Mouse (Mus musculus) granulocyte monocyte progenitor cell, adult 5-6 weeks (primary cell): Measurements from ENCODE around the gene Ago3. TPM values are rescaled to one million over a fixed set of nuclear protein-coding genes. Genes with fewer than 3 reads are reported as not detected.

Experiments
- ATAC-seq: replicated peaks from 2 replicates; pipeline ENCODE4 v1.8.0; 2016; ENCODE audit warnings: mild to moderate bottlenecking, moderate TSS enrichment, inconsistent platforms; ENCODE audit not compliant: poor library complexity, severe bottlenecking
- total RNA-seq, 2 experiments: library from RNA; stranded (forward) in 1 of 2; stranded (reverse) in 1 of 2; fragments of 200-712, 200-1000 nt in 1 of 2; fragments of >200 nt in 1 of 2; fragmentation: Nextera tagmentation in 1 of 2; gene quantifications; 2 replicates each; pipeline ENCODE4 v1.2.3; 2014 to 2017

Ago3 gene
- total RNA-seq (2014; fragmentation: Nextera tagmentation) = 8.9 and 21.4 TPM in 2 replicates
- 6.6 and 6.8 TPM in 2 replicates for total RNA-seq (2017)

GRCm38 (mm10) chr4:126429347-126430079 is at the start of gene Ago3:
TSS of gene Ago3 (minus strand) at chr4:126429556.
- peak; percentile 97 for ATAC-seq

GRCm38 (mm10) chr4:126473031-126473430 is 43.7 kb upstream of the Ago3 start:
- no peak for ATAC-seq

GRCm38 (mm10) chr4:126469334-126469733 is 40.0 kb upstream of the Ago3 start:
- ATAC-seq = no peak

GRCm38 (mm10) chr4:126468925-126469324 is 39.6 kb upstream of the Ago3 start:
- ATAC-seq = no peak

GRCm38 (mm10) chr4:126468285-126468901 is 39.0 kb upstream of the Ago3 start, which contains the start of gene Ago1:
TSS of gene Ago1 (minus strand) at chr4:126468583.
- peak; percentile 91 for ATAC-seq

- ATAC-seq = peak; percentile 60
These were observed 38.4 kb upstream of the Ago3 start for GRCm38 (mm10) chr4:126467721-126468284.

GRCm38 (mm10) chr4:126466251-126466750 is 36.9 kb upstream of the Ago3 start:
- no peak for ATAC-seq

- ATAC-seq = 0 out of 2 replicates have a peak, but pooled peaks have one; percentile 6
These were observed 36.5 kb upstream of the Ago3 start for GRCm38 (mm10) chr4:126465843-126466242.

- ATAC-seq = no peak
These were observed 35.5 kb upstream of the Ago3 start for GRCm38 (mm10) chr4:126464892-126465235.

- ATAC-seq = no peak
These were observed 35.0 kb upstream of the Ago3 start for GRCm38 (mm10) chr4:126464189-126464891.

- no peak for ATAC-seq
These were observed 26.1 kb upstream of the Ago3 start for GRCm38 (mm10) chr4:126455441-126455840.

- no peak for ATAC-seq
These were observed 25.3 kb upstream of the Ago3 start for GRCm38 (mm10) chr4:126454547-126455254.

- no peak for ATAC-seq
These were observed 20.9 kb upstream of the Ago3 start for GRCm38 (mm10) chr4:126450268-126450667.

GRCm38 (mm10) chr4:126447126-126447525 is 17.8 kb upstream of the Ago3 start:
- no peak for ATAC-seq

GRCm38 (mm10) chr4:126444528-126444927 is 15.2 kb upstream of the Ago3 start:
- ATAC-seq = no peak

GRCm38 (mm10) chr4:126438261-126438660 is 8.9 kb upstream of the Ago3 start:
- ATAC-seq = peak; percentile 61

GRCm38 (mm10) chr4:126436268-126436667 is 6.9 kb upstream of the Ago3 start:
- no peak for ATAC-seq

- no peak for ATAC-seq
These were observed 4.7 kb upstream of the Ago3 start for GRCm38 (mm10) chr4:126434094-126434493.

GRCm38 (mm10) chr4:126433175-126433574 is 3.8 kb upstream of the Ago3 start:
- ATAC-seq = no peak

- no peak for ATAC-seq
These were observed 2.4 kb upstream of the Ago3 start for GRCm38 (mm10) chr4:126431746-126432145.
